Mouse (Mus musculus): ENCODE results near the gene Dnase2b. TPM values are rescaled to one million over a fixed set of nuclear protein-coding genes. Genes with fewer than 3 reads are reported as not detected.

Dnase2b gene
- polyA plus RNA-seq, 1 experiment, result not detected

- no peaks in the 10 kb centered on the region for H3K9me3 ChIP-seq (ENCODE audit: control insufficient read depth, low read length)
- H3K36me3 ChIP-seq (ENCODE audit: control insufficient read depth), result no peaks in the 10 kb centered on the region
- TF ChIP-seq GATA1 (IDR thresholded peaks at IDR 0.05; ENCODE audit: low read length), result no peak
- no peaks in the 10 kb centered on the region for H3K4me1 ChIP-seq (ENCODE audit: control insufficient read depth)
- no peaks in the 10 kb centered on the region for H3K27me3 ChIP-seq (ENCODE audit: control insufficient read depth)
- no peak within 1 kb of the TSS for H3K4me3 ChIP-seq (replicated peaks)
Observed at GRCm38 (mm10) chr3:146570148-146570782, 45.1 kb downstream of the Dnase2b start, which contains the start of gene Uox. Gene Uox, plus strand, starts transcription at chr3:146570426.

DNA sequence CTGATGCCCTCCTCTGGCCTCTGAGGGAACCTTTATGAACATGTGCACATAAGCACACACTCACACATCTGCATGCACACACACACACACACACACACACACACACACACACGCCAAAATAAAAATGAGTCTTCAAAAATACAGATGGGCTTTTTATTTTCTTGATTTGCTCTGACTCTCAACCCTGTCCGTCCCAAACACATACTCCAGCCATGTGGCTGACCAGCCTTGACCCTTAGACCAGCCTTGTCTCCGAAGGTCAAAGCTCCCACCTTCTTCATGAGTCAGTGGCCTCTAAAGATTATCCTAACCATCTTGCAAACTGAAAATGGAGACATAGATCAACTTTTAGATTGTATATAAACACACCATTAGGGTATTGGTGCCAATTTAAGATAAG lies 45.8 kb downstream of the Dnase2b start:
- Histone ChIP-seq H3K9me3 (ENCODE audit: control insufficient read depth, low read length) (no peaks in the 10 kb centered on the region), H3K36me3 (ENCODE audit: control insufficient read depth) (no peaks in the 10 kb centered on the region), H3K4me3 (replicated peaks) (no peak overlapping the region), H3K4me1 (ENCODE audit: control insufficient read depth) (no peaks in the 10 kb centered on the region), H3K27me3 (ENCODE audit: control insufficient read depth) (no peaks in the 10 kb centered on the region)
- TF ChIP-seq GATA1 (IDR thresholded peaks at IDR 0.05; ENCODE audit: low read length) (no peak), TAL1 (IDR thresholded peaks at IDR 0.05; ENCODE audit: low read length) (no peak)

DNA sequence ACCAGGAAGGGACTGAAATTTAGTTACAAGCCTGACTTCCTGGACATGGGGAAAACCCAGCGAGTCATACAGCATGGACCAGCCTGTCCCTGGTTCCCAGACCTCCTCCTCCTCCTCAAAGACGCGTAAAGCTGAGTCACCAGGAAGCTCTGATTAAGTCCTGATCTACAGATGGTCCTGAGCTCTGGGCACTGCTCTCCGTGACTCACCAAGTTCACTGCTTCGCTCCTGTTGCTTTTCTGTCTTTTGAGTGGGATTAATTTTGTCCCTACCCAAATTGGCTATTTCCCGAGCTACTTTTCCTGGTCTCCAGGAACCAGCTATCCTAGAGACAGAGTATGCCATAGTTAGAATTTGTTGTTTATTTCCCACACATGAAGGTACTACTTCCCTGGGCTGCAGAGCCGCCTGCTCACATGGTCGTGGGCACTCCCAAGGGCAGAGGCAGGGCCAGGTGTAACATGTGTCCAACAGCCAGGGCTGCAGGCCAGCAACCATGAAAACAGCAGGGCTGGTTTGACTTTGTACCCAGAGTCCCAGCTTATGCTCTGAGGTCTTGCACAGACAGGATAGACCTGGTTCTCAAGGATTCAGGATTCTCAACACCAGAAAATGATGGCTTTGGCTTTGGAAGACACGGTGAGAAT lies 47.4 kb downstream of the Dnase2b start:
- TF ChIP-seq TAL1 (IDR thresholded peaks at IDR 0.05; ENCODE audit: low read length), result no peak
- TF ChIP-seq GATA1 (IDR thresholded peaks at IDR 0.05; ENCODE audit: low read length), result no peak
- H3K4me1 ChIP-seq (ENCODE audit: control insufficient read depth), result no peaks in the 10 kb centered on the region

DNA sequence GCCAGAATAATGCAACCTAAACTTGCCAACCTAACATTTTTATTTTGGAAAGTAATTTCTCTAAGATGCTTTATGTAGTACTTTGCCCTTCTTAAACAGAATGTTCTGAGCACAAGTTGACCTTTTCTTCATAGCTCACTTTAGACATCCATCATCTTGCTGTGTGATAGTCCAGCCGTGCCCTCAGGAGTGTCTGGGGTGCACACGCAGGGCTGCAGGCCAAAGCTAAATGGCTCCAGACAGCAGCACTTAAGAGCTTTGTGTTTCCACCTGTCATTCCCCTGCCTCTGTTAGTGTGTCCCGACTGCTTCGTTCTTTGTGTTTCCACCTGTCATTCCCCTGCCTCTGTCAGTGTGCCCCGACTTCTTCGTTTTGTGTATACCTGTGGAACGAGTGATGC lies 48.0 kb downstream of the Dnase2b start:
- no peaks in the 10 kb centered on the region for H3K36me3 ChIP-seq (ENCODE audit: control insufficient read depth)
- TF ChIP-seq TAL1 (IDR thresholded peaks at IDR 0.05; ENCODE audit: low read length) (no peak), GATA1 (IDR thresholded peaks at IDR 0.05; ENCODE audit: low read length) (no peak)
- no peaks in the 10 kb centered on the region for H3K4me1 ChIP-seq (ENCODE audit: control insufficient read depth)
- H3K27me3 ChIP-seq (ENCODE audit: control insufficient read depth), result no peaks in the 10 kb centered on the region
- H3K4me3 ChIP-seq (replicated peaks), result no peak overlapping the region
- no peaks in the 10 kb centered on the region for H3K9me3 ChIP-seq (ENCODE audit: control insufficient read depth, low read length)

More for the DNA sequence above, 47.4 kb downstream of the Dnase2b start:
- Histone ChIP-seq H3K27me3 (ENCODE audit: control insufficient read depth) (no peaks in the 10 kb centered on the region), H3K36me3 (ENCODE audit: control insufficient read depth) (no peaks in the 10 kb centered on the region), H3K4me3 (replicated peaks) (no peak overlapping the region), H3K9me3 (ENCODE audit: control insufficient read depth, low read length) (no peaks in the 10 kb centered on the region)

DNA sequence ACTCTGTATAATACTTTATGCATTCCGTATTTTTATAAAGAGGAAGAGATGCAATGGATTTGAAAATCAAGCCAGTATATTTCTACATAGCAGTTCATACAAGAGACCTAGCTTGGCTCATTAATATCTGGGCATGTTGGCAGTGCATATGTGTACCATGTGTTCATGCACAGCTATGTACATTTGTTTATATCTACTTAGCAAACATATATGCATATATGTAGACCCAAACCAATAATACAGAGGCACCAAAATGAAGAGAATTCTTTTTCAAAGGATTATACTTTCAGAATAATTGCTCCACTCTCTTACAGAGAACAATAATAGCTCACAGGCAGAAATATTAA lies 50.4 kb downstream of the Dnase2b start:
- Histone ChIP-seq H3K4me1 (ENCODE audit: control insufficient read depth) (no peaks in the 10 kb centered on the region), H3K9me3 (ENCODE audit: control insufficient read depth, low read length) (no peaks in the 10 kb centered on the region)

GRCm38 (mm10) chr3:146564268-146565064 lies 50.9 kb downstream of the Dnase2b start:
- TF ChIP-seq TAL1 (IDR thresholded peaks at IDR 0.05; ENCODE audit: low read length) (no peak), GATA1 (IDR thresholded peaks at IDR 0.05; ENCODE audit: low read length) (no peak)
- Histone ChIP-seq H3K36me3 (ENCODE audit: control insufficient read depth) (no peaks in the 10 kb centered on the region), H3K4me3 (replicated peaks) (no peak overlapping the region)

More for the DNA sequence above, 50.4 kb downstream of the Dnase2b start:
- Histone ChIP-seq H3K4me3 (replicated peaks) (no peak overlapping the region), H3K36me3 (ENCODE audit: control insufficient read depth) (no peaks in the 10 kb centered on the region), H3K27me3 (ENCODE audit: control insufficient read depth) (no peaks in the 10 kb centered on the region)
- no peak for TF ChIP-seq GATA1 (IDR thresholded peaks at IDR 0.05; ENCODE audit: low read length)
- TF ChIP-seq TAL1 (IDR thresholded peaks at IDR 0.05; ENCODE audit: low read length), result no peak

DNA sequence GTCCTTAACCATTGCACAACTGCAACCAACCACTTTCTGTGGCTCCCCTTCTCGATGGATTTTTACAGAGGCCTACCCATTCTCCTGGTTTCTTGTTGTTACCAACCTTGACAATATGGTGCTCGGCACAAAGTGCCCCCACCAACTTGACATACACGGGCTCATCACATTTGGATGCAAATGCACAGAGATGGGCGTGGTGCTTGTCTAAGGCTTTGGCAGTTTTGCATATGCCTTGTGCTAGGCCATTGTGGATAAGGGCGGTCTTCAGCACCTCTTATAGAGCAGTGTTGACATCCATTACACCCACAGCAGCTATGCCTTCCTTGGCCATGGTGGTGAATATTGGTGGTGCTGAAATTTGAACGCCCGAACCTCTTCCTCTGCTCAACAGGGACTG lies 52.5 kb downstream of the Dnase2b start:
- TF ChIP-seq TAL1 (IDR thresholded peaks at IDR 0.05; ENCODE audit: low read length), result no peak
- no peak for TF ChIP-seq GATA1 (IDR thresholded peaks at IDR 0.05; ENCODE audit: low read length)

More at GRCm38 (mm10) chr3:146564268-146565064, 50.9 kb downstream of the Dnase2b start:
- Histone ChIP-seq H3K9me3 (ENCODE audit: control insufficient read depth, low read length) (no peaks in the 10 kb centered on the region; the same call in 1 of the 2 replicates), H3K4me1 (ENCODE audit: control insufficient read depth) (no peaks in the 10 kb centered on the region), H3K27me3 (ENCODE audit: control insufficient read depth) (no peaks in the 10 kb centered on the region)

DNA sequence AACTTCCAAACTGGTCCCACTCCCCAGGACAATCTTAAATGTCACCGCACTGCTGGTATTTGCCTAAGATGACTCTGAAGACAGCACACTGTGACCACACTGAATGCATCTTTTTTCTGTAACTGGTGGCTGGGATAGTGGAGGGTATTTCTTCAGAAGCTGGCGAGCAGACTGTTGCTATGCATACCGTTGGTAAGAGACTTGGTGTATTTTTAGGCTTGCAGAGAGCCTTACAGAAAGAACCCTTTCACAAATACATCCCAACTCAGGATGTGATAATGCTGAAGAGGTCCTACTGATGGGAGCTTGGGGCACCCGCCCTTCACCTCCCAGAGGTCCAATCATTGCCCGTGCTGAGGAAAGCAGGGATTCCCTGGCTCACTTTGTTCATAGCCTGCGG lies 57.9 kb downstream of the Dnase2b start:
- H3K36me3 ChIP-seq (ENCODE audit: control insufficient read depth), result no peaks in the 10 kb centered on the region
- no peaks in the 10 kb centered on the region; the same call in 1 of the 2 replicates for H3K9me3 ChIP-seq (ENCODE audit: control insufficient read depth, low read length)
- H3K4me1 ChIP-seq (ENCODE audit: control insufficient read depth), result no peaks in the 10 kb centered on the region
- no peak overlapping the region for H3K4me3 ChIP-seq (replicated peaks)
- TF ChIP-seq TAL1 (IDR thresholded peaks at IDR 0.05; ENCODE audit: low read length) (no peak), GATA1 (IDR thresholded peaks at IDR 0.05; ENCODE audit: low read length) (no peak)
- no peaks in the 10 kb centered on the region for H3K27me3 ChIP-seq (ENCODE audit: control insufficient read depth)

More for the DNA sequence above, 52.5 kb downstream of the Dnase2b start:
- no peaks in the 10 kb centered on the region; the same call in 1 of the 2 replicates for H3K9me3 ChIP-seq (ENCODE audit: control insufficient read depth, low read length)
- H3K36me3 ChIP-seq (ENCODE audit: control insufficient read depth), result no peaks in the 10 kb centered on the region
- no peak overlapping the region for H3K4me3 ChIP-seq (replicated peaks)
- no peaks in the 10 kb centered on the region for H3K27me3 ChIP-seq (ENCODE audit: control insufficient read depth)
- no peaks in the 10 kb centered on the region for H3K4me1 ChIP-seq (ENCODE audit: control insufficient read depth)

GRCm38 (mm10) chr3:146556567-146556966 lies 58.8 kb downstream of the Dnase2b start:
- Histone ChIP-seq H3K4me1 (ENCODE audit: control insufficient read depth) (no peaks in the 10 kb centered on the region), H3K36me3 (ENCODE audit: control insufficient read depth) (no peaks in the 10 kb centered on the region), H3K27me3 (ENCODE audit: control insufficient read depth) (no peaks in the 10 kb centered on the region), H3K9me3 (ENCODE audit: control insufficient read depth, low read length) (no peaks in the 10 kb centered on the region; the same call in 1 of the 2 replicates), H3K4me3 (replicated peaks) (no peak overlapping the region)
- no peak for TF ChIP-seq TAL1 (IDR thresholded peaks at IDR 0.05; ENCODE audit: low read length)
- TF ChIP-seq GATA1 (IDR thresholded peaks at IDR 0.05; ENCODE audit: low read length), result no peak

Data from erythroblast, embryonic 14.5 days (primary cell).